Mouse (Mus musculus) heart, embryonic 12.5 days (tissue): ENCODE measurements around the gene Fancg. TPM values are rescaled to one million over a fixed set of nuclear protein-coding genes. Genes with fewer than 3 reads are reported as not detected.

Experiments used
- ATAC-seq: fragments of 200-750 bp; cut with Nextera tagmentation; 2 replicates; pipeline ENCODE4 v1.8.0; 2017; ENCODE audit warnings: moderate TSS enrichment, moderate library complexity; ENCODE audit not compliant: insufficient number of reproducible peaks, low FRiP score
- H3K27ac ChIP-seq: fragments of 300-500 bp; sonication (generic); 2 replicates; pipeline ENCODE4 v1.5.1; 2016; ENCODE audit warnings: mild to moderate bottlenecking, moderate library complexity; ENCODE audit not compliant: poor library complexity, severe bottlenecking
- H3K27me3 ChIP-seq: fragments of 300-500 bp; sonication (generic); replicated peaks from 2 replicates; pipeline ENCODE4 v1.6.1; 2016; ENCODE audit warnings: mild to moderate bottlenecking, moderate library complexity
- H3K36me3 ChIP-seq: fragments of 300-500 bp; sonication (generic); 2 replicates; pipeline ENCODE4 v1.6.1; 2016; ENCODE audit warnings: mild to moderate bottlenecking, moderate library complexity
- H3K4me1 ChIP-seq: fragments of 300-500 bp; sonication (generic); replicated peaks from 2 replicates; pipeline ENCODE4 v1.6.1; 2016; ENCODE audit warnings: mild to moderate bottlenecking
- H3K4me2 ChIP-seq: fragments of 300-500 bp; sonication (generic); 2 replicates; pipeline ENCODE4 v1.6.1; 2016; ENCODE audit warnings: mild to moderate bottlenecking, moderate library complexity
- H3K4me3 ChIP-seq: fragments of 300-500 bp; sonication (generic); 2 replicates; pipeline ENCODE4 v1.5.1; 2016; ENCODE audit warnings: mild to moderate bottlenecking
- H3K9ac ChIP-seq: fragments of 300-500 bp; sonication (generic); 2 replicates; pipeline ENCODE4 v1.6.1; 2016; ENCODE audit warnings: mild to moderate bottlenecking, moderate library complexity
- H3K9me3 ChIP-seq: fragments of 300-500 bp; sonication (generic); replicated peaks from 2 replicates; pipeline ENCODE4 v1.6.1; 2016; ENCODE audit warnings: mild to moderate bottlenecking, moderate library complexity
- WGBS: fragments of 180-500 bp; shearing (Covaris S2); methylation state at CpG from one replicate; pipeline ENCODE4 v1.1.7; 2016; 5-methylcytosine and 5-hydroxymethylcytosine counted together
- polyA plus RNA-seq: library from polyadenylated mRNA; unstranded; fragments of >200 nt; fragmentation: Nextera tagmentation; extraction: Ambion mirVana; gene quantifications from 2 replicates; pipeline ENCODE4 v1.2.1, GENCODE M21; 2016

Gene Fancg
- polyA plus RNA-seq, 1 experiment from 2014 or later, result 12.2 TPM

DNA sequence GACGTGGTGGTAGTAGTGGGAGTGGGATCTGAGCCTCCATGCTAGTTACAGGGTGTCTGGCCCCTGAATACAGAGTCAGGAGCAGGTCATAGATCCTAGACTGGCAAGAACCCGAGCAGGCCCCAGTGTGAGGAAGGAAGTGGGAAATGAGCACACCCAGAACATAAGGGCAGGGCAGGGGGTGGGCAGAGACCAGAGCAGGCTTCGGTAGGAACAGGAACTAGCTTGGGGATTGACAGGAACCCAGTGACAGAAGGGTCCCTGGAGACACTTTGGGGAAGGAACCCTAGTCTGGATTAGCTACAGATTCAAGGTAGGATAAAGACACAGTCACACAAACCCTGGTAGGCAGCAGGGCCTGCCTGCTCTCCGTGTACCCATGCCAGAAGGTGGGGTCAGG is 34.4 kb upstream of the Fancg start:
- 28% methylated on average over 4 of the region's 4 CpGs for WGBS

DNA sequence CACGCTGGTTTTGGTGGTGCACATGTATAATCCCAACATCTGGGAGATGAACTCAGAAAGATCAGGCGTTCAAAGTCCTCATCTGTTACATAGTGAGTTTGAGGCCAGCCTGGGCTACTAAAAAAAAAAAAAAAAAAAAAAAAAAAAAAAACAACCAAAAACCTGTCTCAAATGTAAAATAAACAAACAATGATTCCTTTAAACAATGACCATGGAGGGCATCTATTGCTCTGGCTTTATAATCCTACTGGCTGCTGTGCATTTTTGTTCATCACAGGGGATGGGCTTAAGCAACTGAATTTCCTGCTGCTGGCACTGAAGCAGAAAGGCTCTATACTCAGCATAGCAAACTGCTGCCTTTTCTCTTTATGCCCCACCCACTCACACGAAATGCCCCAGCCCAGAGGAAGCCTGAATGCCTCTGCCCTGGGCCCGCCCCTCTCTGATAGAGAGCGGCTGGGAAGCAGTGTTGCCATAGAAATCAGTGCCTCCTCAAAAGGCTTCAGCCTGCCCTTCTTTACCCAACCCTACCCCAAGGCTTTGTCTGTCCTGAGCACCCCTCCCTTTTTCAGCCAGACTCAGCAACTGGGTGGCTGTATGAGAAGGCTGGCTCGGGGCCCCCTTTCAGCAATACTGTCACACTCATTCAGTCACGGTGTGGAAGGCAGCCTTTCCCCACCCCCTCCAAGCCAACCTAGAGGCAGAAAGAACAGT is 33.5 kb upstream of the Fancg start:
- peak overlapping the region; percentile 73 for H3K4me2 ChIP-seq
- H3K27ac ChIP-seq, result peak overlapping the region; percentile 73
- ATAC-seq, result peak; percentile 19
- WGBS, result 18% methylated on average over 7 of the region's 7 CpGs
- 0 out of 2 replicates have a peak overlapping the region, but pooled peaks have one; percentile 67 for H3K9ac ChIP-seq
- H3K27me3 ChIP-seq, result no peaks in the 10 kb centered on the region
- no peaks in the 10 kb centered on the region for H3K36me3 ChIP-seq
- H3K4me3 ChIP-seq, result peak overlapping the region; percentile 69
- peaks cover 47% of the 10 kb centered on the region for H3K4me1 ChIP-seq
- no peaks in the 10 kb centered on the region for H3K9me3 ChIP-seq

More for the DNA sequence above, 34.4 kb upstream of the Fancg start:
- Histone ChIP-seq H3K4me3 (peak overlapping the region; percentile 69), H3K4me1 (peaks cover 40% of the 10 kb centered on the region), H3K4me2 (peak overlapping the region; percentile 73), H3K9me3 (no peaks in the 10 kb centered on the region), H3K9ac (peak overlapping the region; percentile 67; the same call in 1 of the 2 replicates), H3K27me3 (no peaks in the 10 kb centered on the region), H3K36me3 (no peaks in the 10 kb centered on the region), H3K27ac (peak overlapping the region; percentile 73)
- no peak for ATAC-seq

DNA sequence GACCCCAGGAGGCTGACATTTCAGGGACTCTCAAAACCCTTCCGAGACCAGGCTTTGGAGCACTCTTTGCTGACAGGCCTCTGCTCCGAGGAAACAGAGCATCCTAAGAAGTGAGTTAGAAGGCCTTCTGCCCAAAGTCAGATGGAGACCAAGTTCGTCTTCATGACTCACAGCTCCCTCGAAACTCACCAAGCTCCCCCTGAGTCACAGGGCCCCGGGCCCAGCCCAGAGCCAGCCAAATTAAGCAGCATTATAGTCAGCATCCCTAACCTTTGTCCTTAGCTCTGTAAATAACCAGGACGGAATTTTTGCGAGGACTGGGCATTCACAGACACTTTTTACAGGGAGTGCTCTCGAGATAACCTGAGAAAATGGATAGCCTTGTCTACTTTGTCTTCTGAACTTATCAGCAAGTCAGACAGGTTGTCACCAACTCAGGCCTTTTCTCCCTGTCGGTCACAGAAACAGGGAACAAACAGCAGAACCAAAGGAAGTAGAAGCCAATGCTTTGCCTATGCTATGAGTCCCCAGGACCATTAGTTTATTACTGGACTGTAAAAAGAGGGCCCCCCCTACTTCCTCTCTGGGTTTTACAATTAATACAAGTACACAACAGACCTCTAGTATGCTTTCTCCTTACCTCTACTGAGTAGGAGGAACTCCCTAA is 30.7 kb upstream of the Fancg start:
- no peak for ATAC-seq
- H3K36me3 ChIP-seq, result peaks cover 9% of the 10 kb centered on the region
- H3K4me1 ChIP-seq, result peaks cover 57% of the 10 kb centered on the region
- no peak overlapping the region for H3K9ac ChIP-seq
- WGBS, result 49% methylated on average over 9 of the region's 9 CpGs
- no peaks in the 10 kb centered on the region for H3K27me3 ChIP-seq
- 0 out of 2 replicates have a peak overlapping the region, but pooled peaks have one; percentile 15 for H3K27ac ChIP-seq
- no peak overlapping the region for H3K4me3 ChIP-seq
- H3K4me2 ChIP-seq, result no peak overlapping the region
- no peaks in the 10 kb centered on the region for H3K9me3 ChIP-seq

DNA sequence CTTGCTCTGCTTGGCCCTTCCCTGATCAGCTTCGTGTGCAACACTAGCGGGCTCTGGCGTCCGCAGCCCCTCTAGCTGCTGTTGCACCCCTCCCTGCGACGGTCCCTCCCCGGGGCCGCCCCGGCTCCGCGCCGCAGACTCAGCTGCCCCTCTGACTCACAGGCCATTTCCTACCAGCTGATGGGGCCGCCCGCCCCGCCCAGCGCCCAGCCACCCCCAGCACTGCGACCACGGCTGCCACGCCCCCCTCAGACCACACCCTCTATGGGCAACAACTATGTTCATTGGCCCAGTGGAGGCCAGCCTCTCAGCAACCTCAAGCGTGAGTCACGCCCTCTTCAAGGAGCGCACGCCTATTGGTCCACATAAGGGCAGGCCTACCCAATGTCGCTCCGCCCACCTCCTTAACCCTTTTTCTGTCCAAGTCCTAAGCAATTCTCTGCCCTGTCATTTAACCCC is 29.8 kb upstream of the Fancg start:
- Histone ChIP-seq H3K27ac (peak overlapping the region; percentile 85), H3K4me2 (peak overlapping the region; percentile 94), H3K9me3 (no peaks in the 10 kb centered on the region), H3K4me3 (peak overlapping the region; percentile 71), H3K9ac (peak overlapping the region; percentile 88), H3K27me3 (no peaks in the 10 kb centered on the region), H3K4me1 (peaks cover 54% of the 10 kb centered on the region), H3K36me3 (peaks cover 16% of the 10 kb centered on the region)
- peak; percentile 96 for ATAC-seq
- 1% methylated on average over 25 of the region's 25 CpGs for WGBS

DNA sequence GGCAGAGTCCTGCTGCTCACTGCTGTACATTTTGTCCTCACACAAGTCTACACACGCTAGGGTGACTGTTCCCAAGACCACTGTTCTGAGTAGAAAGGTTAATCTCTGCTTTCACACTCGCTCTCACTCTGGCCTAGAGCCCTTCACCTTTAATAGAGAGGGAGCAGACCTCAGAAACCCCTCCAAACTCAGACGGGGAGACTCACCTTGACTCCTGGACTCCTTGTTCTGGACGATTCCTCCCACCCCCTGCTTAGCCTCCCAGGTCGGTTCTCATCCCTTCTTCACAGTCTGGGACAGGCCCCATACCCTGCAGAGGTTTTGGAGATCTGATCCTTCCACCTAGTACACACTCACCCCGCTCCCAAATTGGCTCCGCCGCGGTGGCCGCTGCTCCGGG is 29.3 kb upstream of the Fancg start:
- peak; percentile 15 for ATAC-seq
- peak overlapping the region; percentile 71 for H3K4me3 ChIP-seq
- H3K27ac ChIP-seq, result peak overlapping the region; percentile 85
- peak overlapping the region; percentile 94 for H3K4me2 ChIP-seq
- peaks cover 20% of the 10 kb centered on the region for H3K36me3 ChIP-seq
- H3K9me3 ChIP-seq, result no peaks in the 10 kb centered on the region
- WGBS, result under 1% methylated on average over 11 of the region's 11 CpGs
- peaks cover 48% of the 10 kb centered on the region for H3K4me1 ChIP-seq
- no peaks in the 10 kb centered on the region for H3K27me3 ChIP-seq
- peak overlapping the region; percentile 88 for H3K9ac ChIP-seq

DNA sequence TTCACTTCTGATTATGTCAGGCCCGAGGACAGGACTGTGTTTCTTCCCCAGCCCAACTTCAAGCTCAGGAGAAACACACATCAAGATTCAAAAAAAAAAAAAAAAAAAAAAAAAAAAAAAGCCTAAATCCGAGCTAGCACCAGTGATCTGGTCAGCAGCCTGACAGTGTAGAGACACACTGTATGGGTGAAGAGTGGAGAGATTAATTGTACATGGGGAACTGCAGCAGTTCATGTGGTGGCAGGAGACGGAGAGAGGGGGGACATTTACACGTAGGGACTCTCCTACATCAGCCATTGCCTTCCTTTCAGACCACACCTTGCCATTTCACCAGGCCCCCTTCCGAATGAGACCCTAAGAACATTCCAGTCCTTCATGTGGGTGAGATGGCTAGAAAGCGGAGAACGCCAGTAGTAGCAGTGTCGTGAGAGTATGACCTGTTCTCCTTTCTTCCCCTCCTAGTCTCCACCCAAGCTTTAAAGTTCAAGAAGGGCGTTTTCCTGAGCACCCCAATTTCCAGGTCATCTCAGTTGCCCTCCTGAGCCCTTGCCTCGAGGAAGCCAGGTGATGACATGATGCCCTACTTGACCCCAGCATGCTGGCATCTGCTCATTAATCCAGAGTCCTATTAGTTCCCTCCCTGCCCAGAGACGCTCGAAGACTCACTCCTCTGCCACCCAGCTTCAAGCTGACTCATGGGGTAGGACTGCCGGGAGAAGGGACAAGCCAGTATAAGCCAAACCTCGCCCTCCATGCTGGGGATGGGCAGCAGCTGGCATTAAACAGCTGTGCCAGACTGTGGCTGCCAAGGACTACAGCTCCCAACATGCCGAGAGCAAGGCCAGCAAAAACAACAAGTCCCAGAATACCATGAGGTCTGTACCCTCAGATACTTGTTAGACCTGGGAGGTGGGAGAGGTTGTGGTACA is 28.5 kb upstream of the Fancg start:
- Histone ChIP-seq H3K27me3 (no peaks in the 10 kb centered on the region), H3K9me3 (no peaks in the 10 kb centered on the region), H3K4me2 (peak overlapping the region; percentile 94), H3K4me1 (peaks cover 41% of the 10 kb centered on the region), H3K4me3 (peak overlapping the region; percentile 71), H3K27ac (peak overlapping the region; percentile 85), H3K36me3 (peaks cover 28% of the 10 kb centered on the region), H3K9ac (peak overlapping the region; percentile 88)
- ATAC-seq, result no peak
- WGBS, result 36% methylated on average over 15 of the region's 15 CpGs

DNA sequence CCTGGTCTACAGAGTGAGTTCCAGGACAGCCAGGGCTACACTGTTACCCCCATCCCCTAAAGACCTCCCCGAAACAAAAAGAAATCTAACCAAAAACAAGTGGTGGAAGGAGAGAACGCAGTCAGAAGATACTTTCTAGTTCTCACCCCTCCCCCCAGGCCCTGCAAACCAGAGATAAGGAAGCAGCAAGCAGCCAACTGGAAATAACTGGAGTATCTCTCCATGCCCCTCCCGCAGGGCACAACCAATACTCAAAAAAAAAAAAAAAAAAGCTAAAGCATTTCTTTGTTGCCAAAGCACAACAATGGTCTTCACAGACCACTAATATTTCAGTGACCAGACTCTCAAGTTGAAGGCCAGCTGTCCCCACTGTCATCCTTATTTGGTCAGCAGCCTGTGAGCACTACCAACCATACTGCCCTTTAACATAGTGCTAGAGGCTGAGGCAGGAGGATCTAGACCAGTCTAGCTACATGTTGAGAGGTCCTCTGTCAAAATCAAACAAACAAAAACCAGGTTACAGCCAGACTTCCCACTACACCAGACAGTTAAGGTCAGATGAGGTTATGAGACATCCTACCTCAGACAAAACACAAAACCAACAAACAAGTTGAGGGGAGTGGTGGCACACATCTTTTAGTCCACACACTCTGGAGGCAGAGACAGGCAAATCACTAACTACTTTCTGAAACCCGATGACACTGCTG is 27.7 kb upstream of the Fancg start:
- Histone ChIP-seq H3K9ac (peak overlapping the region; percentile 27; the same call in 1 of the 2 replicates), H3K27ac (peak overlapping the region; percentile 65)

DNA sequence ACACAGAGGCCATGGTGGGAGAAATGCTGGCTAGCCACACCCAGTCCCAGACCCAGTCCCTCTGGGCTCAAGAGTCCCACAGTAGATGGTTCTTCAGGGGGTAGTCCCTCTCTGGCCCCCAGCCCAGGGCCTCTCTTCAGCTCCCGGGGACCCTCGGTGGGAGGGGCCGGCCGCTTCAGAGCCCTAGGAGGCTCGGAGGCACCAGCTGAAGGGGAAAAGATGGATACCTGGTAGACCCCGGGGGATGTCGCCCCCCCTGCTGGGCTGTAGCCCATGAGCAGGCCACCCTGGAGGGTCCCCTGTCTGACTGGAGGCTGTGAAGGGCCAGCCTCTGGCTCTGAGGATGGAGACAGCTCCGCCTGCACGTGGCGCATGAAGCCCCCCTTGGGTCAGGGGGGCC is 26.1 kb upstream of the Fancg start:
- Histone ChIP-seq H3K27me3 (no peaks in the 10 kb centered on the region), H3K9me3 (no peaks in the 10 kb centered on the region), H3K9ac (no peak overlapping the region), H3K4me3 (no peak overlapping the region), H3K4me2 (peak overlapping the region; percentile 94; the same call in 1 of the 2 replicates), H3K36me3 (peaks cover 41% of the 10 kb centered on the region), H3K4me1 (peaks cover 37% of the 10 kb centered on the region), H3K27ac (no peak overlapping the region)
- 84% methylated on average over 10 of the region's 10 CpGs for WGBS
- ATAC-seq, result no peak

More for the DNA sequence above, 27.7 kb upstream of the Fancg start:
- Histone ChIP-seq H3K4me3 (peak overlapping the region; percentile 14), H3K4me1 (peaks cover 34% of the 10 kb centered on the region), H3K27me3 (no peaks in the 10 kb centered on the region), H3K9me3 (no peaks in the 10 kb centered on the region), H3K36me3 (peaks cover 35% of the 10 kb centered on the region), H3K4me2 (peak overlapping the region; percentile 94)
- 26% methylated on average over 4 of the region's 4 CpGs for WGBS
- peak; percentile 41; the same call in 1 of the 2 replicates for ATAC-seq

DNA sequence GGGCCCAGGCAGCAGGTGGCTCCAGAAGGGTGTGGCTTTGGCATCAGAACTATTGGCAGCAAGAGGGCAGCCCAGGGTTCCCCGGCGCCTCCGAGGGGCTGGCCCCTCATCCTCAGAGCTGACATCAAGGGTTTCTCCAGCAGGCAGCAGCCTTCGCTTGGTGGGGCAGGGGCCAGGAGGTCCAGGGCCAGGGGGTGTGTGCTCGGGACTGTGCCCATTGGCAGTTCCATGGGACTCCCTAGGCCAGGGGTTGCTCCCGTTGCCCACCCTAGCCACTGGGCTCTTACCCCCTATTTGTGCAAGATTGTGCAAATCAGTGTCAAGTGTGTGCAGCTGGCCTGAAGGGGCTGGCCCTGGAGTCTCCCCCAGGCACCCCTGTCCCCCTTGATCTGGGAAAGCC is 25.5 kb upstream of the Fancg start:
- Histone ChIP-seq H3K4me2 (no peak overlapping the region), H3K9ac (no peak overlapping the region), H3K4me3 (no peak overlapping the region), H3K9me3 (no peaks in the 10 kb centered on the region), H3K27me3 (no peaks in the 10 kb centered on the region), H3K36me3 (peaks cover 41% of the 10 kb centered on the region), H3K4me1 (peaks cover 35% of the 10 kb centered on the region), H3K27ac (no peak overlapping the region)
- WGBS, result 89% methylated on average over 6 of the region's 6 CpGs
- ATAC-seq, result no peak

DNA sequence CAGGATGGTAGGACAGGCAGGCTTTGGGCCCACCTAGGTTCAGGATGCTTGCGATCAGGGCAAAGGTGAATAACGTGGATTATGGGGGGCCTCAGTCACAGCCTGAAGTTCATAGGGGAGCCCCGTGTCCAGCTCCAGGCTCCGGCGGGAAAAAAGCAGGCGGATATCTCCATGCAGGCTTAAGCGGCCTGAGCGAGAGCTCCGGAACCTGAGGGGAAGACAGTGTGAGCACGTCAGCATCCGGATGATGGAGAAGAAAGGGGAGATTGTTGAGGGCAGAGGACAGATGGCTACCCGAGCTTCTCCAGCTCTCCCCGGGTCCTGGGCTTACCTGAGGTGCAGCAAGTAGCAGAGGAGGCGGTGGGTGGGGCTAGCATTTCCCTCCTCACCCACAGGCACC is 23.2 kb upstream of the Fancg start:
- Histone ChIP-seq H3K4me1 (peaks cover 29% of the 10 kb centered on the region), H3K9me3 (no peaks in the 10 kb centered on the region), H3K27ac (no peak overlapping the region), H3K27me3 (no peaks in the 10 kb centered on the region), H3K4me3 (no peak overlapping the region), H3K9ac (no peak overlapping the region), H3K4me2 (no peak overlapping the region), H3K36me3 (peaks cover 56% of the 10 kb centered on the region)
- no peak for ATAC-seq
- WGBS, result 79% methylated on average over 14 of the region's 14 CpGs
